Mouse (Mus musculus): ENCODE measurements around the gene Phxr2. TPM values are rescaled to one million over a fixed set of nuclear protein-coding genes. Genes with fewer than 3 reads are reported as not detected.

Phxr2 gene
- polyA plus RNA-seq, 1 experiment from 2014 or later = not detected

- 61% methylated on average over 6 of the region's 6 CpGs for WGBS
- Histone ChIP-seq H3K27me3 (replicated peaks; ENCODE audit: control insufficient read depth, insufficient read depth, low read length) (no peaks in the 10 kb centered on the region), H3K27ac (ENCODE audit: low read length) (no peak overlapping the region), H3K9ac (ENCODE audit: low read depth, low read length) (no peak overlapping the region), H3K36me3 (ENCODE audit: control insufficient read depth, insufficient read depth, low read length) (no peaks in the 10 kb centered on the region), H3K4me1 (ENCODE audit: control insufficient read depth, insufficient read depth, low read length) (no peaks in the 10 kb centered on the region), H3K9me3 (ENCODE audit: control insufficient read depth, low read length) (no peaks in the 10 kb centered on the region), H3K4me2 (ENCODE audit: low read depth, low read length) (no peak overlapping the region), H3K4me3 (ENCODE audit: low read length) (no peak overlapping the region)
- ATAC-seq = no peak
Observed at GRCm38 (mm10) chr10:99085240-99085587, 40.9 kb downstream of the Phxr2 start.

GRCm38 (mm10) chr10:99084397-99085239 lies 41.5 kb downstream of the Phxr2 start:
- peak; percentile 71 for ATAC-seq
- Histone ChIP-seq H3K9ac (ENCODE audit: low read depth, low read length) (no peak overlapping the region), H3K4me3 (ENCODE audit: low read length) (no peak overlapping the region), H3K27me3 (replicated peaks; ENCODE audit: control insufficient read depth, insufficient read depth, low read length) (no peaks in the 10 kb centered on the region), H3K27ac (ENCODE audit: low read length) (no peak overlapping the region), H3K4me1 (ENCODE audit: control insufficient read depth, insufficient read depth, low read length) (no peaks in the 10 kb centered on the region), H3K36me3 (ENCODE audit: control insufficient read depth, insufficient read depth, low read length) (no peaks in the 10 kb centered on the region), H3K9me3 (ENCODE audit: control insufficient read depth, low read length) (no peaks in the 10 kb centered on the region), H3K4me2 (ENCODE audit: low read depth, low read length) (no peak overlapping the region)
- WGBS = 47% methylated on average over 23 of the region's 23 CpGs

GRCm38 (mm10) chr10:99083431-99084003 lies 42.6 kb downstream of the Phxr2 start:
- Histone ChIP-seq H3K4me3 (ENCODE audit: low read length) (no peak overlapping the region), H3K4me2 (ENCODE audit: low read depth, low read length) (no peak overlapping the region), H3K27ac (ENCODE audit: low read length) (no peak overlapping the region), H3K9me3 (ENCODE audit: control insufficient read depth, low read length) (no peaks in the 10 kb centered on the region), H3K27me3 (replicated peaks; ENCODE audit: control insufficient read depth, insufficient read depth, low read length) (no peaks in the 10 kb centered on the region), H3K4me1 (ENCODE audit: control insufficient read depth, insufficient read depth, low read length) (no peaks in the 10 kb centered on the region), H3K9ac (ENCODE audit: low read depth, low read length) (no peak overlapping the region), H3K36me3 (ENCODE audit: control insufficient read depth, insufficient read depth, low read length) (no peaks in the 10 kb centered on the region)
- ATAC-seq = no peak
- 90% methylated on average over 14 of the region's 14 CpGs for WGBS

- H3K9me3 ChIP-seq (ENCODE audit: control insufficient read depth, low read length) = no peaks in the 10 kb centered on the region
- H3K4me2 ChIP-seq (ENCODE audit: low read depth, low read length) = no peak overlapping the region
- no peak overlapping the region for H3K27ac ChIP-seq (ENCODE audit: low read length)
- H3K9ac ChIP-seq (ENCODE audit: low read depth, low read length) = no peak overlapping the region
- H3K27me3 ChIP-seq (replicated peaks; ENCODE audit: control insufficient read depth, insufficient read depth, low read length) = no peaks in the 10 kb centered on the region
- H3K4me3 ChIP-seq (ENCODE audit: low read length) = no peak overlapping the region
- 86% methylated on average over 10 of the region's 10 CpGs for WGBS
- H3K36me3 ChIP-seq (ENCODE audit: control insufficient read depth, insufficient read depth, low read length) = no peaks in the 10 kb centered on the region
- ATAC-seq = no peak
- H3K4me1 ChIP-seq (ENCODE audit: control insufficient read depth, insufficient read depth, low read length) = no peaks in the 10 kb centered on the region
Observed at GRCm38 (mm10) chr10:99081569-99081990, 44.5 kb downstream of the Phxr2 start.

- no peak overlapping the region for H3K27ac ChIP-seq (ENCODE audit: low read length)
- ATAC-seq = no peak
- no peak overlapping the region for H3K4me2 ChIP-seq (ENCODE audit: low read depth, low read length)
- no peaks in the 10 kb centered on the region for H3K36me3 ChIP-seq (ENCODE audit: control insufficient read depth, insufficient read depth, low read length)
- H3K9ac ChIP-seq (ENCODE audit: low read depth, low read length) = no peak overlapping the region
- no peaks in the 10 kb centered on the region for H3K27me3 ChIP-seq (replicated peaks; ENCODE audit: control insufficient read depth, insufficient read depth, low read length)
- 76% methylated on average over 2 of the region's 2 CpGs for WGBS
- no peaks in the 10 kb centered on the region for H3K4me1 ChIP-seq (ENCODE audit: control insufficient read depth, insufficient read depth, low read length)
- H3K9me3 ChIP-seq (ENCODE audit: control insufficient read depth, low read length) = no peaks in the 10 kb centered on the region
- no peak overlapping the region for H3K4me3 ChIP-seq (ENCODE audit: low read length)
Observed at GRCm38 (mm10) chr10:99078621-99079020, 47.5 kb downstream of the Phxr2 start.

GRCm38 (mm10) chr10:99076113-99076895 lies 49.8 kb downstream of the Phxr2 start:
- no peak overlapping the region for H3K4me2 ChIP-seq (ENCODE audit: low read depth, low read length)
- no peak overlapping the region for H3K9ac ChIP-seq (ENCODE audit: low read depth, low read length)
- H3K27me3 ChIP-seq (replicated peaks; ENCODE audit: control insufficient read depth, insufficient read depth, low read length) = no peaks in the 10 kb centered on the region
- 85% methylated on average over 18 of the region's 18 CpGs for WGBS
- ATAC-seq = no peak
- no peak overlapping the region for H3K4me3 ChIP-seq (ENCODE audit: low read length)
- no peaks in the 10 kb centered on the region for H3K36me3 ChIP-seq (ENCODE audit: control insufficient read depth, insufficient read depth, low read length)
- H3K9me3 ChIP-seq (ENCODE audit: control insufficient read depth, low read length) = no peaks in the 10 kb centered on the region
- H3K4me1 ChIP-seq (ENCODE audit: control insufficient read depth, insufficient read depth, low read length) = no peaks in the 10 kb centered on the region
- H3K27ac ChIP-seq (ENCODE audit: low read length) = no peak overlapping the region

Other genes starting within 250 kb of the Phxr2 start
- 149 and 151 TPM in 2 replicates for gene Atp2b1, start 211.9 kb downstream of the Phxr2 start, polyA plus RNA-seq (2015; fragmentation: Nextera tagmentation; extraction: Ambion mirVana)
- 20.1 and 20.5 TPM in 2 replicates for gene Poc1b, start 19.3 kb downstream of the Phxr2 start, polyA plus RNA-seq (2015; fragmentation: Nextera tagmentation; extraction: Ambion mirVana)
- gene Galnt4, start 18.2 kb downstream of the Phxr2 start, polyA plus RNA-seq (2015; fragmentation: Nextera tagmentation; extraction: Ambion mirVana) = 19.3 and 21.6 TPM in 2 replicates
- gene Dusp6, start 136.9 kb upstream of the Phxr2 start, polyA plus RNA-seq (2015; fragmentation: Nextera tagmentation; extraction: Ambion mirVana) = 37.2 and 37.5 TPM in 2 replicates

Measured in intestine, embryonic 16.5 days (tissue).